Mouse (Mus musculus) cortical plate, adult 2 months (tissue): ENCODE measurements at regions not wholly inside any gene's neighbourhood (a gene's known extent, or its start where the extent isn't known, plus 50 kb on each side); places are given as distances from the start of the nearest gene placed in this dataset.

ENCODE experiments used
- H3K27ac ChIP-seq: fragments of 200-500 bp; 2 replicates; pipeline ENCODE4 v1.5.1; 2012; ENCODE audit warnings: low read length, control low read depth, inconsistent platforms; ENCODE audit not compliant: insufficient read depth
- H3K4me1 ChIP-seq: fragments of 200-500 bp; 2 replicates; pipeline ENCODE4 v1.6.1; 2011; ENCODE audit warnings: low read length; ENCODE audit not compliant: control insufficient read depth, insufficient read depth
- H3K4me3 ChIP-seq: fragments of 200-500 bp; 2 replicates; pipeline ENCODE4 v1.5.1; 2011; ENCODE audit warnings: mild to moderate bottlenecking, low read length, control low read depth; ENCODE audit not compliant: insufficient read depth
- CTCF ChIP-seq: fragments of 200-500 bp; IDR thresholded peaks from 2 replicates; pipeline ENCODE4 v1.5.1; 2011; ENCODE audit warnings: mild to moderate bottlenecking, control low read depth, low read length; ENCODE audit not compliant: insufficient read depth; ENCODE audit errors: extremely low read depth
- POLR2A ChIP-seq: fragments of 200-500 bp; IDR thresholded peaks from 2 replicates; pipeline ENCODE4 v1.6.1; 2011; ENCODE audit warnings: mild to moderate bottlenecking, low read length, control low read depth; ENCODE audit not compliant: insufficient read depth; ENCODE audit errors: extremely low read depth

GRCm38 (mm10) chr12:54494756-54495375, 161.5 kb downstream of the Sptssa start:
- Histone ChIP-seq H3K27ac (no peak overlapping the region), H3K4me1 (no peaks in the 10 kb centered on the region), H3K4me3 (no peak overlapping the region)
- TF ChIP-seq CTCF, result no peak
- no peak for TF ChIP-seq POLR2A

DNA sequence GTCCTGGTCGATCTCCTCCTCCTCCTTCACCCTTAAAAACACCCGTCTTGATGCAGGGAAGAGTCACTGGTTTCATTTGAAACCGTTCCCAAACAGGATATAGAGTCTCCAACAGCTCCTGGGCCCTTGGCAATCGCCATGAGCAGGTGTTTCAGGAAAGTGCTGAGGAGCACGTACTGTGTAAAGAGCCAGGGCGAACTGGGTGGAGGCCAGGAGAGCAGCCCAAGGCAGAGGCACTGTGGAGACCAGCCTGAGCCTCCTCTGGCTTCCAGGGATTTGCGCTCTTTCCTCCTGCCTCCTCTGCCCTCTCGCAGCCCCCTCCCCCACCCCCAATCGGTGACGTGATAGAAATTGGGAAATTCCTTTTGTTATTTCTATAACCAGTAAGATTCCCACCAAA, 163.6 kb downstream of the Sptssa start:
- Histone ChIP-seq H3K27ac (no peak overlapping the region), H3K4me1 (no peaks in the 10 kb centered on the region), H3K4me3 (no peak overlapping the region)
- TF ChIP-seq CTCF, result no peak
- no peak for TF ChIP-seq POLR2A

DNA sequence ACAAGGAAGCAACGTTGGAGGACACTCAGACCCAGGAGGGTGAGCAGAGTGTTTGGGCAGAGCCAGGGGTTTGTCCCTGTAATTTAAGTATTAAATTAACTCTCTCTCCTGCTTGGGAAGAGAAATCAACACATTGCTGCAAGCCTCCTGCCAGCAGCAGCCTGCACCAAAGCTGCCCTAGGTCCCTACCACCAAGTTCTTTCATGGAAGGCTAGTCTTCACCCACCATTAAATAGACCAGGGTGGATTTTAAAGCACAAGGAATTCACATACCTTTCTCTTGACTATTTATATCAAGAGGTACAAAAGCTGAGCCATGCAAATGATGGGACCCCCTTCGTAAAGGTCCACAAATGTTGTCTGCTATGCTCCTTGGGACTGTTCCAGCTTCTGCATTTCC, 165.9 kb downstream of the Sptssa start:
- Histone ChIP-seq H3K27ac (no peak overlapping the region), H3K4me3 (no peak overlapping the region), H3K4me1 (no peaks in the 10 kb centered on the region)
- no peak for TF ChIP-seq POLR2A
- no peak for TF ChIP-seq CTCF

DNA sequence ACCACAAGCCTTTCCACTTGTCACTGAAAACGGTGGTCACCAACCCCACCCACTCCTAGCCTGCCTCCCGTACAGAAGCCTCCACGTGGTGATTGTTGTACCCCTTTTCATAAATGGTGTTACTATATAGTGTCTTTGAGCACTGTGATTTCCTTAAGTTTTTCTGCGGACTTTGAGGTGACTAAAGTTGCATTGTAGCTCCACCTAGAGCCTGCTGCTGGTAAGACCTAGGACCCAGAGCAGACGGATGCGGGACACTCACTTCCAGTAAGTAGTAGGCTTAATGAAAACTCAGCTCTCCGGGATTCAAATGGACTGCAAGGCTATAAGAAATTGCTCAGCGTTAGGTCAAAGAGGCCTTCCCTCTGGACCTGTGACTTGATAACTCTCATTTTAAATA, 166.7 kb downstream of the Sptssa start:
- H3K27ac ChIP-seq, result no peak overlapping the region
- TF ChIP-seq CTCF, result peak; percentile 89
- no peak for TF ChIP-seq POLR2A
- no peaks in the 10 kb centered on the region for H3K4me1 ChIP-seq
- no peak overlapping the region for H3K4me3 ChIP-seq

DNA sequence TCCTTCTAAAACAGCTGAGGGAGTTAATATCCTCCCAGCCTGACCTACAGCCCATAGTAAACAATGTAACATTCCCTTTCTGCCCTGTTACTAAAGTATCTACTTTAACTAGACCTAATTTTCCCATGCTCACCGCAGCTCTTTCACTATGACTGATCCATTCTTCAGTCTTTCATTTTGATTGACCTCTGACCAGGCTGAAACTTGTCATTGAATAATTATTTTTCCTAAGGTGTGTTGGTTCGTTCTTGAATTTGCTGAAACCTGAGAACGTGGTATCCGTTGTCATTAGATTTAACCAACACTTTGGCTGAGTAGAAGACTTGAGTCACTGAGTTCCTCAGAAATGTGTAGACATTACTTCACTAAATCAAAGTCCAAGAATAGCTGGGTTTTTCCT, 168.7 kb downstream of the Sptssa start:
- H3K4me3 ChIP-seq, result no peak overlapping the region
- no peaks in the 10 kb centered on the region for H3K4me1 ChIP-seq
- TF ChIP-seq POLR2A (no peak), CTCF (no peak)
- no peak overlapping the region for H3K27ac ChIP-seq

DNA sequence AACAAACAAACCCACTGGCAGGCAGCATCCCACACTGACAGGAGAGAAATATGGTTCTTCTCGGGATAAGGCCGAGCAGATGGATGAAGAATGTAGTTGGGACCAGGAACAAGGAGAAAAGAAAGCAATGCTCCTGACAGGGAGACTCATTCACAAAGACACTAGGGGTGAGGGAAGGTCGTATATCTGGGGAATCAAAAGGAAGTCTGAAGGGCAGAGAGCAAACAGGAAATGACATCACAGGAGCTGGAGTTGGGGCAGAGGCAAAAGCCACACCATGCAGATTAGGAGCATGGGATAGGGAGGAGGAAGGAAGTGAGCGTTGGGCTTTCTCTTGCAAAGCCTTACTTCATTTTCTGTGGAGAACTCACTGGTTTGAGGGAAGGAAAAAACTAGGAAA, 174.4 kb downstream of the Sptssa start:
- H3K4me1 ChIP-seq, result no peaks in the 10 kb centered on the region
- no peak overlapping the region for H3K27ac ChIP-seq
- no peak for TF ChIP-seq CTCF
- no peak for TF ChIP-seq POLR2A
- H3K4me3 ChIP-seq, result no peak overlapping the region

DNA sequence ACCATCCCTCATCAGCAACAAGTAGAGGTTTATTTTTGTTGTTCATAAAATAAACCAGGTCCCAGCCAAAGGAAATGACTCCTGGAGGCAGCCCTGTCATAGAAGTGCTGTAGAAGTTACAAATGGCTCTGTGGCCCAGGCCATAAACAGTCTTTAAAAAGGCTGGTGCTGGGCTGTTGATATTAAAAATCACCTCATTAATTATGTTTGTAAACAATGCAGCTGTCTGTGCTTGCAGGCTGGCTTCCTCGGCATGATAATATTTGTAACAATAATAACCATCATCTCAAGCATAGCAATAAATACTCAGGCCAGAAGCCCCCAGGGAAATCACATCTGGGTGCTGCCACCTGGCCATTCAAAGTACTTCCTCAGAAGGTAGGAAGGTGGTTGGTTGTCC, 176.5 kb downstream of the Sptssa start:
- Histone ChIP-seq H3K4me1 (no peaks in the 10 kb centered on the region), H3K4me3 (no peak overlapping the region), H3K27ac (no peak overlapping the region)
- TF ChIP-seq POLR2A, result no peak
- no peak for TF ChIP-seq CTCF

DNA sequence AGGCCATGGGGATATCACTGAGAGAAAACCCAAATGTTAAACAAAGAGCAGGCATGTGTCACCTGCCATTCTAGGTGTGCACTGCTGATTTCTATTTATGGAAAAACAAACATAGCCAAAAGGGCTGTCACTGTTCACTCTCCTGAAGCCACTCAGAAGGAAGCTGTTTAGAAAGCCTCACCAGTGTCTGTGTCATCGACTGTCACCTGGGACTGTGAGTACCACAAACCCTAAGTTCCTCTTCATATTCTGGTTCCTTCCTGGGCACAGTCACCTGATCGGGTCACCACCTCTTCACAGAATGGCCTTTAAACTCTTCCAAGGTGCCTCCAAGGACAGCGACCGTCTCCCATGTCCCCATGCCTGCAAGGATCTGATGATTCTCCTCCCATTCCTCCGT, 183.5 kb downstream of the Sptssa start:
- no peak for TF ChIP-seq POLR2A
- no peak for TF ChIP-seq CTCF

DNA sequence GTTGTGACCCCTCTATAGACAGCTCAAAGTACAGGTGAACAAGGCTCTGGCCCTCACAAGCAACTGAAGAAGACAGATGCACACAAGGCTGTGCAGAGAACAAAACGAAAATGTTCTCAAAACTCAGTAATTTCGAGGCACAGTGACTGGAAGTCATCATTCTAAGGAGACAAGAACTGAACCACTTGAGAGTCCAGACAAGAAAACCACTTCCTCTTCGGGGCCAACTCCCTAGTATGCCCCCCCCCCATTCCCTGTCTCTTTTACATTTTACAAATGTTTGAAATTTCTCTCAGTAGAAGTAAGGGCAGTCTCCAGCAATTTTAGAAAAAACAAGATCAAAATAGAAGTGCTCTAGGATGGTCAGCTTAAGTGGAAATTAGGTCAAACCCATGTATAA, 184.0 kb downstream of the Sptssa start:
- Histone ChIP-seq H3K4me1 (no peaks in the 10 kb centered on the region), H3K4me3 (no peak overlapping the region), H3K27ac (no peak overlapping the region)
- no peak for TF ChIP-seq POLR2A
- no peak for TF ChIP-seq CTCF

More for the DNA sequence above, 183.5 kb downstream of the Sptssa start:
- Histone ChIP-seq H3K27ac (no peak overlapping the region), H3K4me1 (no peaks in the 10 kb centered on the region), H3K4me3 (no peak overlapping the region)

- no peak for TF ChIP-seq CTCF
- TF ChIP-seq POLR2A, result no peak
These were observed 188.7 kb downstream of the Sptssa start for GRCm38 (mm10) chr12:54467635-54468034.

GRCm38 (mm10) chr12:54463806-54464205, 192.6 kb downstream of the Sptssa start:
- H3K4me3 ChIP-seq, result no peak overlapping the region
- TF ChIP-seq CTCF (no peak), POLR2A (no peak)
- no peak overlapping the region for H3K27ac ChIP-seq
- no peaks in the 10 kb centered on the region for H3K4me1 ChIP-seq

More at GRCm38 (mm10) chr12:54467635-54468034, 188.7 kb downstream of the Sptssa start:
- Histone ChIP-seq H3K4me3 (no peak overlapping the region), H3K27ac (no peak overlapping the region), H3K4me1 (no peaks in the 10 kb centered on the region)
